Mouse (Mus musculus) c-Kit-positive CD71-positive TER-119-negative erythroid progenitor cells, embryonic 14.5 days (primary cell): Measurements from ENCODE around the gene Stx3.

Source experiments
- DNase-seq: peaks from one replicate; pipeline ENCODE4 v3.0.0-alpha.2; 2013; ENCODE audit warnings: low read depth

Stx3 gene

DNA sequence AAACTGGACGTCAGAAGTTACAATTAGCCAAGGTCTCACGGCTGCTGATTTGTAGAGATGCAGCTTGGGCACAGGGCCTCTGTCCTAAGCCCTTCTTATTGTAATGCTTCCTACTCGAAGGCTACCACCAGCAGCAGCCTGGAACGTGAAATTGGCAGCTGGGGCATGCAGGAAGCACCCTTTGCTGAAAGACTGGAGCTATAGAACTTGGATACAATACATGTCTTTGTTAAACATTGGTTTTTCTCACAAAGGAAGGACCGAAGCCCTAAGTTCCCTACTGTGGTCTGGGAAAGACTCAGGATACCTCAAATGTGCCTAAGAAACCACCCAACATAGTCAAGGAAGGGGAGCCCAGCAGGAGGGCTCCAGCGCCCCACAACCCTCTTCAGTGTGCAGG is 11.4 kb downstream of the Stx3 start:
- DNase-seq: no peak

DNA sequence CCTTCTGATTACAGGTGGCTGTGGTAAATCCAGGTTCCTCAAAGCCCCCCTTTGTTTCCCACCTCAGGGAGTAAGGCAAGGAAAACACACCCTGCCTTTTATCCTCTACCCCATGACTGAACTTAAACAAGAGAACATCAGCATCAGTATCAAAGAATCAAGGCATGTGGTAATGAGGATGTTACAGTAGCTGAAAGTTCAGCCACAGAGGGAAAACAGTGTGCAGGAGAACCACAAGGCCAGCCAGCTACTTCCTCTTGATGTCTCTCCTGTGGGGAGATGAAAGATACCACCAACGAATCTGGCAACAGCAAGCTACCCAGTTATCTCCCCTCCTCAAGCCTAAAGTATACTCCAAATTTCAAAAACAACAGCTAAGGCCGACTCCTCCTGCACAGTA is 12.0 kb downstream of the Stx3 start:
- DNase-seq: no peak

DNA sequence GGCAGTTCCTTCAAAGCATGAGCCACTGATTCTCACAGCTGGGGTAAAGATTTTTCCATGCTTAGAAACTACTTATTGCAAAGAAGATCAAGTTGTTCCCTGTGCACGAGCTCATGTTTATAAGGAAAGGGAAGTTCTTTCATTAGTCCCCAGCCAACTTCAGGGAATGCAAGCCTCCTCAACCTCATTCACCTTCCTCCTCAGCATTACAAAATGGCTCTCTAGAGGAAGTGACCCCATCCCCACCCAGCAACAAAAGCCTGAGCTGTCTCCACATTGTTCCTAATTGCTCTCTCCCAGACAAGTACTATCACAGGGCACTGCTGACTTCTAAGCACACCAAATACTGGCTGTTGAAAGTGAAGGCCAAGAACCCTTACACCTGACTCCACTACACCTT is 14.8 kb downstream of the Stx3 start:
- DNase-seq: no peak

DNA sequence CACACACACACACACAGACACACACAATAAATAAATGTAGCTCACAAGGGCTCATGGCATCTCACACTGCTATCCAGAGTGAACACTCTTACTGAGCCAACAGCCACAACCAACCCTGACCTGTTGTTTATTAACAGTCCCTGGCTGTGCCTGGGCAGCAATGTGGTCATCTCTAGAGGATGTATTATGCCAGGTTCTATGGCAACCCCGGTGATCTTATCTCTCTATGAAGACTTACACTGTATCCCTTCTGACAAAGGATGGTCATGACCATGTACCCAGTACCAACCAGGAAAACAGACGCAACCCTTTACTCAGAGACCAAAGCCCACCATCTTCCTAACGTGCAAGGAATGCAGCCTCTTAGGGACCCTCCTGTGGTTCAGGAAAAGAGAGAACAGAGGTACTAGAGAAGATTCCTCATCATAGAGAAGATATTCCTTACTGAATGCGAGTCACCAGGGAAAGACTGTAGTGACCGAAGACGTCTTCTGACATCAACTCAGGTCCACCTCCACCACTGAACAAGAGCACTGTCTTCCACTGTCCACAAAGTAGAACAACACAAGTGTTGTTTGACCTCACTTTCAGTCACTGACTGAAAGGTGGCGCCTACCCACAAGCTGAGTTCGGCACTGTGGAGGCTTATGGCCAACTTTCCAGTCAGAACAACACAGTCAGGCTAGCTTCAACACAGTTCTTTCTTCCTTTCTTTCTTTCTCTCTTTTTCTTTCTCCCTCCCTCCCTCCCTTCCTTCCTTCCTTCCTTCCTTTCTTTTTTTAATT is 18.5 kb downstream of the Stx3 start:
- DNase-seq: no peak

DNA sequence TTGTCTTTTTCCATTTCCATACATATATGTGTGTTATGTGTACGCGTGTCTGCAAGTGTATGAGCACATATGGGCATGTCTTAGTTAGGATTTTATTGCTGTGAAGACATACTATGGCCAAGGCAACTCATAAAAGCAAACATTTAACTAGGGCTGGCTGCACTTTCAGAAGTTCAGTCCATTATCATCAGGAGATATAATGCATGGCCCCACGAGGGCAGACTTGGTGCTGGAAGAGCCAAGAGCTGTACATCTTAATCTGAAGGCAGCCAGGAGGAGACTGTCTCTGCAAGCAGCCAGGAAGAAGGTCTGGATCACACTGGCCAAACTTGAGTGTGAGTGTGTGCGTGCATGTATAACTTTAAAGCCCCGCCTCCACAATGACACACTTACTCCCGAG is 24.8 kb downstream of the Stx3 start:
- DNase-seq: no peak

DNA sequence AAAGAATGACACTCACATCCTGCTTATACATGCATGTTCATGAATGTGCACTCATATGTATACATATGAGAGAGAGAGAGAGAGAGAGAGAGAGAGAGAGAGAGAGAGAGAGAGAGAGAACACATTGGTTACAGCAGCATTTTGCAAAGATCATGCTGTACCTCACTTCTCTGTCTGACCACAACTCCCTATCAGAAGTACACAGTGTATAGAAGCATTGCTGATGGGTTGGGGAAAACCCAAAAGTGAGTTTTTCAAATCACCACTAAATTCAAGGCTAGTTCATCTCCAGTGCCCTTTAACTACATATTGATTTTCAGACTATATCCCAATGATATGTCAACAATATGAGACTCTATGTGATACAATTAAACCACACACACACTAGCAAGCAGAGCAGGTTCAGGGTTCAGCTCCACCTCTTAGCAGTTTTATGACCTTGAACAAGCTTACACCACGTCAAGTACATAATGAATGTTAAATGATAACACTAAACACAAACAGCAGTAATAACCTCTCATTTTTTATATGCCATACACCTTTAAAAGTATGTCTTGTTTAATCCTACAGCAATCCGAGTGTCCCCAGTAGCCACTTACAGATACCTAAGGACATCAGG is 25.4 kb downstream of the Stx3 start:
- DNase-seq: no peak

DNA sequence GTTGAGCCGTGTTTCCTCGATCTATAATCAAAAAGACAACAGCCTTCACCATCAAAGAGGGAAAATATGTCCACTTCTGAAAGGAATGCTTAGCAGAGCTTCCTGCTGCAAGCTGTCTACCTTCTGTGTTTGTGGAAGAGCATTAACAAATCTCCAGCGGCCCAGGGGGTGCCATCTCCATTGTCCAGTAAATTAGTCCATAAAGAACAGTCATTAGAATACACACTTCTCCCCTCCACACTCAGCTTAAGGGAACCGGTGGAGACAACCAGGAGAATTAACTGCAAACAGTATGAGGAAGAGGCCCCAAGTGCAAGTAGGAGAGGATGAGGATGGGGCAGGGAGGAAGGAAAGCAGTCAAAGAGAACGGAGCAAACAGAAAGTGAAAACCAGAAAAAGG is 27.4 kb downstream of the Stx3 start:
- DNase-seq: no peak

DNA sequence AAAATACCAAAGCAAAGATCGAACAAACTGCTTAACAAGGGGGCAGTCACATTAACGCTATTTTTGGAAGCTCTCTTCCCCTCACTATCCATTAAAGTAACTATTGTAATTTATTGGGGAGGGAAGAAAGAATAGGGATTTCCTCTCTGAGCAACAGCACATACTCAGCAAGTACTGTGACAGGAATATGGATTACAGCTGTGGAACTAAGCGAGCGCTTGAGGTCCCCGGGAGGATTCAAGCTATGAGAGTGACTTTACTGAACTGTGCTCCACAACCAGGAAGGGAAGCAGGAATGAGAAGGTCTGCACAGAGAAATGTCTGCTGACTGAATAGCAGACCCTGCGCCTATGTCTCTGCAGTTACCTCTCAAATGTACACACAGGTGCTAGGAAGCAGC is 30.3 kb downstream of the Stx3 start:
- no peak for DNase-seq

DNA sequence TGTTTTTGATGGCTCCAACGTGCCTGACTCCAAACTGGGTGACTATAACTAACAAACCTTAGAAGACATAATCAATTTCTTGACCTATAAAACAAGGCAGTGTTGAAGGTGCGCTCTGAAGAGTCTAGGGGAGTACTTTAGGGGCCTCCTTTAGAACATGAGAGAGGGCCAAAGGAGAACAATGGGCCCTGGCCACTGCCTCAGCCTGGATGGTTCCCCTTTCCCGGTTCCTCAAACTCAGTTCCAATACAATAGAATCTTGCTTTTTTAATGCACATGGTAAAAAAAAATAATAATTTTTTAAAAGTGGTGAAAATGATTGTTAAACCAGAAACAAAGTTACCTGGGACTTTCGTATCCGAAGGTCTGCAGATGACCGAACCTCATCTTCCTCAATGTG is 31.4 kb downstream of the Stx3 start:
- no peak for DNase-seq

DNA sequence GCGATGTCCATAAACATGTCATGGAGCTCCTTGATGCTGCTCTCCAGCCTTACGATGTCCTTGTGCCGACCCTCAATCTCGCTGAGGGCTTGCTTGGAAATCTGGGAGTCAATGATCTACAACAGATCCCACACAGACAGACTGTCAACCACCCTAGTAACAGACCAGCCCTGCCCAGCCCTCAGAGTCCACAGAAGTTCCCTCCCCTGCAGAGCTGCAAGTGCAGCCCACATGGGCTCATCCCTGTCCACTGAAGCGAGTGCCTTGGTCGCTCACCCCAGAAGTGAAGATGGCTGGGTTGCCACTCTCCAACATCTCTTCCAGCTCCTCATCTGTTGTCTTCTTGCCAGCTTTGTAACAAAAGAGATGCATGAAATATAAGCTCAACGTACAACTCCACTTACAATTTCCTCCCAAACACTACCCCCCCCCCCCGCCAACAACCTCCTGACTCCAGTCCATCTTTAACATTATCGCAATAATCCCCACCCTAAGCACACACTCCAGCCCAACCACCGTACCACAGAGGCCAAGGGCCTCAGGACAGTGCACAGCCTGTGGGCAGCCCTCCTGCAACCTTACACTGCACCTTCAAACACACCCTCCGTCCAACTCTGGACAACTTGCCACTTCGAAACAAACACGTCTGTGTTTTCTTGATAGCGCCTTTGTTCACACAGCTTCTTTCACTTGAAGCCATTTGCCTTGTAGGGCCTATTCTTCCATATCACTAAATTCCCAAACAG is 33.6 kb downstream of the Stx3 start:
- DNase-seq: no peak

DNA sequence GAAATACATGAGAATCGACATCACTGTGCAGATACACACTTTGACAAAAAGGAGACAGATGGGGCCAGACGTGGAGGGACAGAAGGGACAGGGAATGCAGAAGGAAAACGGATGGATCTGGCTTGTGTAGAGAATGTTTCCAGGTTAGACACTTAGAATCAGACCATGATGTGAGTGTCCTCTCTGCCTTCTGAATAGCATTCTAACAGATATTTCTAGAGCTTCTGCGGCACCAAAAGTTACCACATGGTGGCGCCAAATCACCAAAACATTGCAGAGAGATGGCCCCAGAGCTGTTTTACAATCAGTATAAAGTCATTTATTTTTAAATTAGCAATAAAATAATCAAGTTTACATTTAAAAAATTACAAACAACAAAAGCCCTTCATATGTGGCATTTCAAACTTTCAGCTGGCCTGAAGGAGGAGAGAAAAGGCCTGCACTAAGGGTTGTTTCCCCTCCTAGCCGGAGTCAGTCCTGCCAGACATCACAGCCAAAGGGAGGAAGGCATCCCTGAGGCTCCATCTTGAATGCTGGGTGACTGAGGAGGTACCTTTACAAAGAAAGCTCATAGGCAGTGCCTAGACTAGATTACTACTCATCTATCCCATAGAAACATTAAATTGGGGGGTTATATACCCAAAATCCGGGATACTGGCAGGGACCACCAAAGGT is 41.9 kb downstream of the Stx3 start:
- peak; percentile 52 for DNase-seq

DNA sequence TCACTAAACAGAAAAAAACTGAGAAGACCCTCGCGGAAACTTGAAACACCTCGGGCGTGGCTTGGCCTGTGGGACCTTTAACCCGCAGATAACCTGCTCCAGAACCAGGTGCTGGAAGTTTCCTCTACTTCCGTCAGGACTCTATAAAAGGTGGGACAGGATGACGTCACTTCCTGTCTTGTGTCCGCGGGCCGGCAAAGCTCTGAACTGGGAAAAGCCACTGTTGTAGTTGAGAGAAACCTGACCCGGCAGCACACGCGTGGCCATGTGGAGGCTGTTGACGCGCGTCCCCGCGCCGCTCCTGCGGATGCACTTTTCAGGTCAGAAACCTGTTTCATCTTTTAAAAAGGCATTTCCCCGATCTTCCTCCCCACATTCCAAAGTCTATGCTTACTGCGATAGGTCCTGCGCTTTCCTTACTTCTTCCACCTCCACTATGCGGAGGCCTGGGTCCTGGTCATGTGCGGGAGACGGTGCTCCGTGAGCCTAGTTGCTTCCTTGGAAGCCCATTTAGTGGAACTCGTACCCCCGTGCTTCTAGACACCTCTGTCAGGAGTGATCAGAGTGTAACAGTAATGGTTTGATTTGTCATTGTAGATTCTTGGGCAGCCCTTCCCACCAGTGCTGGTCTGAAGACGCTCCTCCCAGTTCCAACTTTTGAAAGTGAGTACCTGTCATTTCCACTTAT is 48.9 kb downstream of the Stx3 start, which contains the start of gene Mrpl16:
TSS of gene Mrpl16 (plus strand) at position 187 of the 688 bp plus-strand sequence.
- DNase-seq: peak; percentile 93

DNA sequence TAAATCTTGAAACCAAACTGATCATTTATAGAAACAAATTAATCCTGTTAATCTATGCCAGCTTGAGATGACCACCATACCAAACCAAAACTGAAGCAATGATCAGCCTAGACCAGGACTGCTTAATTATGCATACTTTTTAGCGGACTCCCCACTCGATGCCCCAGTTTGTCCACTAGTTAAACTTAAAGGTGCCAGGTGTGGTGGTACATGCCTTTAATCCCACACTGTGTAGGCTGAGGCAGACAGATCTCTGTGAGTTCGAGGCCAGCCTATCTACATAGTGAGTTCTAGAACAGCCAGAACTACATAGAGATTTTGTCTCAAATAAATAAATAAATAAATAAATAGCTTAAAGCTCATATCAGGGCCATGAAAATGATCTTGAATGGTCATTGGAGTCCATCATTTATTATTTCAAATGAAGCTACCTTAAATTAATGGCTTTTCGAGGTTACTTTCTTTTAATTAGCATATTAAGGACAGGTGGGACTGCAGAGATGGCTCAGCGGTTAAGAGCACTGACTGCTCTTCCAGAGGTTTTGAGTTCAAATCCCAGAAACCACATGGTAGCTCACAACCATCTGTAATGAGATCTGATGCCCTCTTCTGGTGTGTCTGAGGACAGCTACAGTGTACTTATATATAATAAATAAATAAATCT is 49.8 kb downstream of the Stx3 start:
- no peak for DNase-seq

DNA sequence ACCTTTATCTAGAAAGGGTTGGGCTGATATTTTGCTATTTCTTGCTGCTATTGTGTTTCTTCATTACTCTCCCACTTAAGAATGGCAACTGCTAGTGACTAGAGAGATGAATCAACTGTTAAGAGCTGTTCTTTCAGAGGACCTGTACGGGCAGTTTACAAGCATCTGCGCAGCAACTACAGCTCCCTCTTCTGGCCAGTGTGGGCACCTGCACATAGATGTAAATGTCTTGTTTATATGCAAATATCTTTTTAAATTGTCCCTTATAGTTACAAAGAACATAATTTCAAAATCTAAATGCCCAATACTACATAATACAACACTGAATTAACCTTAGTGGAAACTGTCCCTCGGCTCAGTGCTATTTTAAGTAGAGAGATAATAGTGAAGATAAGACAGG is 51.0 kb downstream of the Stx3 start:
- DNase-seq: peak; percentile 39

DNA sequence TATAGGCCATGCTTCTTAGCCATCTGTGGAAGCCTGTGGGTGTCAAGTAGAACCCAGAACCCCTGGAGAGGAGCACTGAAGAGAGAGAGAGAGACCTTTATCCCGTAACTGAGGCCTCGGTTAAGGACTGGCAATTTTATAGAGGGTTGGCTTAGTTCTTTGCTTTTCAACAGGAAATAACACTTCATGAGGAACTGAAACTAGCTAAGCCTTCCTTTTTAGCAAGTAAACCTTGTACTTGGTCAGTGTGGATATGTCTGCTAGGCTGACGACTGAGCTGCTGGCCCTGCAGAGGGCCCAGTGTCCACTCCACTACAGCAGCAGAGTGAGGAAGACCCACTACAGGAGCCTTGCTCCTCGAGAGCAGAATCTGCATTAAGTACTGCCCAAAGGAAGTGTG is 52.8 kb downstream of the Stx3 start:
- no peak for DNase-seq

DNA sequence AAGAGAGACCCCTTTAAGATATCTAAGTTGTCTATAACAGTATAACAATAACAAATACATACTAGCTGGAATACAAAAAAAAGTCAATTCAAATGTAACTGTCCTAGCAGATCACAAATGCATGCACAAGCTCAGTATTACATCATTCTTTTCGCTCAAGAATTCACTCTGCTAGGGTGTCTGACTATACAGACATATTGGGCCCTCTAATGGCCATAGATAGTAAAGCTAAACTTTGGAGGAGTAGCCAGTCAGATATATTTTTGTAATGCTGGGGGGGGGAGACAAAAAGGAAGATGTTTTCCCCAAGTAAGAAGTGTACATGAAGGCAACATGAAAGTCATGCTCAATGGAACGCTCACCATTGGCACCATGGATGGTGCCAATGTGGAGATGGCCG is 54.1 kb downstream of the Stx3 start:
- DNase-seq: no peak

DNA sequence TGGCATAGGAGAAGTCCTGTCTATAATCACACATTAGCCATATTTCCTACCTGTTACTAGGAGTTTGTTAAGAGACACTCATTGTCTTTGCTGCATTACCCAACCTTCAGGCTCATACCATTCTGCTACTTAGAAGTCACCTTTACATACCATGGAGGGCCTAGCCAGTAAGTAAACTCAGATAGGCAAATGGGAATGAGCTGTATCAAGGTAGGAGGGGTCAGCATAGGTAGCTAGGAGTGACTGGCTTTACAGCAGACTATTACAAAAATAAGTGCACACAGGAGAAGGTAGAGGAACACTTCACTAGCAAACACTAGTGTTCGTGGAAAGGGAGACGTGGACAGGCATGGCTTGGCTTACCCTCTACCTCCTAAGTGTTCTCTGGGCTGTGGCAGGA is 71.9 kb downstream of the Stx3 start, which contains the start of gene Gif:
TSS of gene Gif (plus strand) at position 257 of the 400 bp plus-strand sequence.
- no peak for DNase-seq

DNA sequence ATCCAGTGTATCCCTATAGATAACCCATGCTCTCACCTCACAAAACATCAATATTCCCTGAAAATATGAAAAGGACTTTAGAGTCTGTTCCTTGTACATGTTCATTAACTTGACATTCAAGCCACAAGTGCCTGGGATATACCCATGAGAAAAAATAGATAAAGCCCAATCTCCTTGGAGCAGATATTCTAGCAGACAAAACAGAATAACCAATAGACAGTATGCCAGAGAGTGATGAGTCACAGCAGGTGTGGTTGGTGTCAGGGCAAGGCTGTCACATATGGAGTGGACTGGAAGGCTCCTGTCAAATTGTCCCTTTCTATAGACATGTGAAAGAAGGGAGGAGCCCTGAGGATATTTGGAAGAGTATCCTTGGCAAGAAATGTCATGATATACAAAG is 73.5 kb downstream of the Stx3 start:
- no peak for DNase-seq

DNA sequence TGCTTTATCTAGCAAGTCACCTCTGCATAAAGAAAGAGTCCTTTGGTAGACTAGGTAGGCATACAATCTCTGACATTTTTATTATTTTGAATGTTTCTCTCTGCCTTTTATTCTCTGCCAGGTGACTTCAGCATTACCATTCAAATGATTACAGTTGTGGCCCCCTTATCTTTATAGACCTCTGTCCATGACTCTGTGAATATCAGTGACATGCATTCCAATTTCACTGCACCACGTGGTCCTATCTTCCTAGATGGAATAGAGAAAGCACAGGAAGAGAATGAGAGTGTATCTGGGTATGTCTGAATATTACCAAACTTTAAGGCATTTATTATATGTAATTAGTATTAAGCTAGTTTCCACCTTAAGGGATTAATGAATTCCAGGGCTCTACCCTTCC is 82.7 kb downstream of the Stx3 start:
- DNase-seq: no peak

DNA sequence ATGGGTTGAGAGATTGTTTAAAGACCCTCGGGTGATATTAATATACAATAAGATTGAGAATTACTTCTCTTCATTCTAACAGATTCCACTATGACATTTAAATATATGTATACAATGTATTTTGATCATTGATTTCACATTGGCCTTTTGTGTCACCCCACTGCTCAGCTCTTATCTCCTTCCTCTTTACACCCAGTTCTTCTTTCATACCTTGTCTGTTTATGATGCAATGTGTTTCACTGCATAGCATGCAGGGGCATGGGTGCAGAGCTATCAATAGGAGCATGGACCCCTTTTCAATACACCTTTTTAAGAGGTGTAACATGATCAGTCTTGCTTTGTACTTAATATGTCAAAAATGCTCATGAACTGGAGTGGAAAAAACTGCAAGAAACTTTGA is 88.9 kb downstream of the Stx3 start:
- no peak for DNase-seq

DNA sequence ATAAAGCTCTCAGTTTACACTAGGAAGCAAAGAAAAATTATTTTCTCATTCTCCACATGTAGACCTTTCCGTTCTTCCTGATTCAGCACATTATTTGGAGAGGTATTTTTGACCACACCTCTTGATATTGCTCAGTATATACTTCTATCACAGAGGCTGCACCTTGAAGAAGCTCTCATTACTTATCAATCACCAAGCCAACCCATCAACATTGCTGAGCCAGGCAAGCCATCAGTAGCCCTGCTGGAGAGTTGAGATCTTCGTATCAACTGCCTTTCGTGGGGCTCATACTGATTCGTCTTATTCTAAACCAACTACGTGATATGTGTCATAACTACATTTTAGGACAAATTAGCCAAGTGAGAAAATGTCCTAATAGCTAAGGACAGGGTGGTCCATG is 91.9 kb downstream of the Stx3 start:
- peak; percentile 60 for DNase-seq
